Mouse (Mus musculus) heart, adult 2 months (tissue): ENCODE results near the gene Actl6a.

ENCODE experiments used
- CTCF ChIP-seq: fragments of 200-600 bp; IDR thresholded peaks from 2 replicates; pipeline ENCODE4 v1.8.1; 2022; ENCODE audit warnings: antibody characterized with exemption, mild to moderate bottlenecking, moderate library complexity
- POLR2A ChIP-seq: fragments of 200-500 bp; IDR thresholded peaks from 2 replicates; pipeline ENCODE4 v1.6.1; 2011; ENCODE audit warnings: mild to moderate bottlenecking, low read depth, low read length, control low read depth; ENCODE audit not compliant: insufficient read depth

- TF ChIP-seq POLR2A (no peak), CTCF (no peak)
Measured at GRCm38 (mm10) chr3:32749820-32750579, 43.9 kb downstream of the Actl6a start.
